Mouse (Mus musculus) ovary, postnatal 10 days (tissue): ENCODE data around the gene Nop16.
A peak's percentile ranks its signal among the peaks of the same experiment; 100 is the strongest.
"Not testable (repeated sequence)": the region's sequence is repeated elsewhere in the genome, so short reads cannot be mapped to it uniquely, and the experiment has no call there.

ENCODE experiments used
- DNase-seq: peaks from one replicate; pipeline ENCODE4 v3.0.0; 2022; ENCODE audit warnings: low spot score

Gene Nop16

DNA sequence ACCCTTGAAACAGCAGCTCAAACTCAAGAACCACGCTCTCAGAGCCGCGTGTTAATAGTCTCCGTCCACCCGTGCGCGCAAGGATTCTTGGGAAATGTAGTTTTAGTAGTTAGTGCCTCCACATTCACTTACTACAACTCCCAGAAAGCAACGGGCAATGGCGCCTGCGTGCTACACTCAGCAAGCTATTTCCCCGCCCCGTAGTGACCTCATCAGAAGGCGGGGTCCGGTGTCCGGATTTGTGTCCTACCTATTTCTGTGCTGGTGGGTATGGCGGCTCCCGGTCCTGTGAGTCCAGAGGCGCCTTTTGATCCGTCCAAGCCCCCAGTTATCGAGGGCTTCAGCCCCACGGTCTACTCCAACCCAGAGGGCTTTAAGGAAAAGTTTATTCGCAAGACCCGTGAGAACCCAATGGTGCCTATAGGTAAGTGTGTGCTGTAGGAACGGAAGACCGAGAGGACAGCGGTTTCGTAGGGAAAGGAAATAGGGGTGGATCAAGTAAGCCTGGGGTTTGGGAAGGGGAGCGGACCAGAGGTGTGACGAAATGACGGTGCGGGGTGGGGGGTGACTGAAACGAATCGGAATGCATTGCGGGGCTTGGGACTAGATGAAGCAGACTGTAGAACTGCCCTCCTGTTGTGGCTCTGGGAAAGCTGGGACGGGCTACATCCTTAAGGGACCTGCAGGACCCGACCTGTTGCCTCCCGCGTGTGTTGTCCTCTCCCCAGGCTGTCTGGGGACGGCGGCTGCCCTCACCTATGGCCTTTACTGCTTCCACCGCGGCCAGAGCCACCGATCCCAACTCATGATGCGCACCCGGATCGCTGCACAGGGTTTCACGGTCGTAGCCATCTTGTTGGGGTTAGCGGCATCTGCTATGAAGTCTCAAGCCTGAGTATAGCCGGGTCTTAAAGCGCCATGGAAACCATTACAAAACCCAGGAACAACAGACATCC lies at the start of gene Nop16, which contains the start of gene Higd2a:
TSS of gene Nop16 (minus strand) at position 95 of the 956 bp plus-strand sequence.
TSS of gene Higd2a (plus strand) at position 212 of the 956 bp plus-strand sequence.
- DNase-seq, result peak; percentile 74

DNA sequence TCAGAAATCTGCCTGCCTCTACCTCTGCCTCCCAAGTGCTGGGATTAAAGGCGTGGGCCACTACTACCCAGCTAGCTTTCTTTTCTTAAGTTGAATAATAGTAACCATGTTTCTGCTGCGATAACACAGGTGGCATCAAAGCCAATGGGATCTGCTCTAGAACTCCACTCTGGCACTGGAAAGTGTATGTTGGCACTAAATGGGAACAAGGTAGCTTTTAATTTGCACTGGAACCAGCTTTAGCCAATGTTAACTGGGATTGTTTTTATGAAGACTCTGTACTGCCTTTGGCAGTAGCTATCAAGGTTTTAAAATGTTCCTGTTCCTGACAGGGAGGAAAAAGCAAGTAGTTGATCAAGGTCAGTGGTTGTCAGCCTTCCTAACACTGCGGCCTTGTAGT lies 45.1 kb upstream of the Nop16 start:
- DNase-seq, result no peak

DNA sequence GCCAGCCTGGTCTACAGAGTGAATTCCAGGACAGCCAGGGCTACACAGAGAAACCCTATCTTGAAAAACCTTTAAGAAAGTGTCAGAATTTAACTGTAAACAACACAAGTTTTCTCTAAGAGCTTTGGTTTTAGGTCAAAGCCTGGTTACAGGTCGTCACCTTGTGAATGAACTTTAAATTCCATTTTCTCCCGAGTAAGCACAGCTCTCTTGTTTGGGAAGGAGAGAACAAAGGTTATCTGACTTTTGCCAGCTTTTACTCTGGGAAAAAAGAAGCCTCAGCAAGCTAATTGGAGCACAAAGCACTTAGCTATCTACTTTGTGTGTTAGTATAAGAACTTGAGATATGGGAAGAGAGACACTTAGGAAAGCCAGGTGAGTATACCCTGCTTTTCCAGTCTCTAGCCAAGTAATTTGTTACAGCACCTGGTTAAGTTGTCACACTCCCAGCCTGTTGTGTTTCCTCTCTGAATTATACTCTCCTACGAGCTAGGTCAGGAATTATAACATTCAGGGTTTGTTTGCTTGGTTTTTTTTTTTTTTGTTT lies 42.9 kb upstream of the Nop16 start:
- no peak for DNase-seq

DNA sequence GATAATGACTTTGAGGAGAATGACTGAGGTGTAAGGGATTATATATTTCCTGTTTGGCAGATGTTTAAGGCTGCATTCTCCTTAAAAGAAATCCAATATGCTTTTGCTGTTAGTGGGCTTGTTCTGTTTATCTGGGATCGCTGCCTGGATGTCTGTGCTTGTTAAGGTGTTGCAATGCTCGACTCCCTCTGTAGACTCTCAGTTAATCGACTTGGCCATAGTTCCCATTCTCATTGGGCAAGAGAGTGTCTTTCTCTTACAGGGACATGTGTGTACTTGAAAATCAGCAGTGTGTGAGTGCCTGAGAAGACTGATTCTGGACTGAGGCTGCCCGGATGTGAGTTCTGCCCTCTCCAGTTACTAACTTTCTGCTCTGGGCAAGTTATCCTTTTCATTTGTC lies 39.2 kb upstream of the Nop16 start:
- DNase-seq, result no peak

DNA sequence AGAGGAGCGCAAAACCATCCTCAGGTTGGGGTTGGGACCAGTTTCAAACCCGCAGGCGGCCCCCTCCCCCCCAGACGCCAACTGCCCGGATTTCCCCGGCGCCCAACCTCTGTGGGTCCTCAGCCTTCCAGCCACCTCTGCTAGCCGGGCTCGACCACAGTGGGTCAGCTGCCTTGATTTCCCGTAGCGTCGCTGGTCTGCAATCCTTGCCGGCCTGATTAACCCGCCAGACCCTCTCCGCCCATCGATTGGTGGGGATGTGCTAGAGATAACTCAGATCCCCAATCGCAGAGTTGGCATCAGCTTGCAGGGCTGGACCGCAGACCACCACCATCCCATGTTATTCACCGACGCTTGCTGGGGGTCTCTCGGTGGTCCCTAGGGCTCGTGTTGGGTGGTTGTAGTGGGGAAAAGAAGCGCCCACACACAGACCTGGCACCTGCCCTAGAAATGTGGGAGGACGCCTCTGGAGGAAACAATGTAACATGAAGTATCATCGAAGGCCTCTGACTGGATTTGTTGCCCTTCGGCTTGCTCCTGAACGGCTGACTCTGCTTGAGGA lies 32.2 kb upstream of the Nop16 start:
- no peak for DNase-seq

DNA sequence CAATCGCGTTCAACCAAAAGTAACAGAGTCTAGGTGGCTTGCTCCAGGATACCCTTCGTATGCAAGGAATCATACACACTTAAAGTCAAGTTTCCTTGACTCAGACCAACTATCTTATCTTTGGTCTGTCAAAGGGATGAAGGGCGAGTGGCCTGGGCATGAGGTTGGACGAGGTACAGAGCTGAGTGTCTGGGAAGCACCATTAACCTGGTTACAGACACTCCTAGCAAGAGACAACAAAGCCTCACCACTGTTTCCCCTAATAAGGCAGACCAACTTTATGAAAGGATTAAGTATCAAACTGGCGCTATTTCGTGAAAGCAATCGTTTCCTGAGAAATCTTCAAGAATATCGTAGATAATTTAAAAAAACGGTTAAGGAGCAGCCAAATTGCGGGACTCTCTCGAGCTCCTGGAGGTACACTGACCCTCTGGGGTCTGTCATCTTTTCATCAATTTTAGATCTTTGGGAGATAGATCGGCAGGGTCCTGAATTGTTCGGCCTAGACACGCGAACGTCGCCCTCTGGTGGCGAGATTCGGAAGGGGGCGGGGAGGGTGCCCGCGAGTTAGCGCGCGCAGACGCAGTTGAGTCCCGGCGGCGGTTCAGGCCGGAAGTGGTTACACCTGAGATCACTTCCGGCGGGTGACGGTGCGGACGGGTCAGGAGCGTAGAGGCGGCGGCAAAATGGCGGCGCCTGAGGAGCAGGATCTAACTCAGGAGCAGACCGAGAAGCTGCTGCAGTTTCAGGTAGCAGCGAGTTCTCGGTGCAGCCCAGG lies 31.5 kb upstream of the Nop16 start, which contains the start of gene Faf2:
TSS of gene Faf2 (plus strand) at position 630 of the 778 bp plus-strand sequence.
- peak; percentile 98 for DNase-seq

DNA sequence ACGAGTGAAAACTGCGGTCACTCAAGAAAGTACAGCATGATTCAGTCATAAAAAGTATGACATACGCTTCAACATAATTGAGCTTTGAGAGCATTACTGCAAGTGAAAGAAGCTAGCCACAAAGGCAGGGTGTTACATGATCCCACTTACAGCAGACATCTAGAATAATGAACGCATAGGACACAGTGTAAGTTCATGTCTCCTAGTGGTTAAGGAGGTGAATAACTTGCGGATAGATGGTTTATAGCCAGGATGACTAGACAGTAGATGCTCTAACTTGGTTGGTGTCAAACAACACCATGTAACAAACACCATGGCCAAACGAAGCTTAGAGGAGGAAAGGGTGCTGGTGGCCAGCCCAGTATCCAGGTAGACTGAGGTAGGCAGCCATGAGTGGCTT lies 27.1 kb upstream of the Nop16 start:
- no peak for DNase-seq

DNA sequence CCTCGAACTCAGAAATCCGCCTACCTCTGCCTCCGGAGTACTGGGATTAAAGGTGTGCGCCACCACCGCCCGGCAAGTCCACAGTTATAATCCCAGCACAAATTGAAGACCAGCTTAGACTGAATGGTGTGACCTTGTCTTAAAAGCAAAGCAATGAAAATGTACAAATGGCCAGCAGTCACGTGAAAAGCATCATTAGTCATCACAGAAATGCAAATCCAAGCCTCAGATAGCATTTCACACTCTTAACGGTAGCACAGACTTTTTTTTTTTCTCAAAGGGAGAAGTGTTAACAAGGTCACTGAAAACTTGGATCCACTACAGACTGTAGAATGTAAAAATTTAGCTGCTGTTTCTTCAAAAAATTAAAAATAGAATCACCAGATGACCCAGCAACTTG lies 26.4 kb upstream of the Nop16 start:
- no peak for DNase-seq

DNA sequence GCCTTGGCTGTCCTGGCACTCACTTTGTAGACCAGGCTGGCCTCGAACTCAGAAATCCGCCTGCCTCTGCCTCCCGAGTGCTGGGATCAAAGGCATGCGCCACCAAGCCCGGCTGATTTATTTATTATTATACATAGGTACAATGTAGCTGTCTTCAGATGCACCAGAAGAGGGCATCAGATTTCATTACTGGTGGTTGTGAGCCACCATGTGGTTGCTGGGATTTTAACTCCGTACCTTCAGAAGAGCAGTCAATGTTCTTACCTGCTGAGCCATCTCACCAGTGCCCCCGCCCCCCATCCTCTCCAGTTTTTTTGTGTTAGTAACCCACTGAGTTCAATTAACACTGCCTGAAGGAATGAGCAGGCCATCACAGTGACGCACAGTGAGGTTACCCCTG lies 23.3 kb upstream of the Nop16 start:
- DNase-seq, result not testable (repeated sequence)

DNA sequence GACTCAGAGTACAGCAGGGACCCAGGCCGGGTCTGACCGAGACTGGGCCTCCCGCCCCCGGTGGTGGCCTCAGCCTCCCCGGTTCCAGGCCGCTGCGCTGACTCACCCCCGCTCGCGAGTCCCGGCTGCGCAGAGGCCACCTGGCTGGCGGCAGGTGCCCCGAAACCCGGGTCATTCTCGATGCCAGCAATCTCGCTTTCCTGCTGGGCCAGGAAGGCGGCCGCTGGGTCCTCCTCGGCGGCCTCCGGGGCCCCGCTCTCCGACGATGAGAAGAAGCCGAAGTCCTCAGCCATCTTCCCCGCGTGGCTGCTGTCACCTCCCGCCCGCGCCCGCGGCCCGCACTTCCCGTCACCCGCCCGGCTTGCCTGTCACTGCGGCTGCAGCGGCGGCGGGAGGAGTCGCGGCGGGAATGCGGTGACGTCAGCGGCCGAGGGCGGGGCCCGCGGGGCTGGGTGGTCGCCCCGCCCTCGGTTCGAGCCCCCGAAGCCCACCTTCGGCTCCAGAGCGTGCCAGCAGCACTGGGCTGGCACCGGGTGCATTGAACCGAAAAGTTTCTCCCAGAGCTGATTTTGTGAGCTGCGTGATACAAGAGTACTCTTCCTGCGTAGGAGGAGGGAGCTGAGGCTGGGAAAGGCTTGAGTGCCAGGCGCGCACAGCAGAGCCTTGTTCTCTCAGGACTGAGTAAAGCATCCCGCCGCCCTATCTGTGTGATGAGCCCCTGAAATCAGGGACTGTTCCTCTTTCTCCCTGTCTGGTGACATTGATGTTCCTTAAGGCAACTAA lies 21.3 kb upstream of the Nop16 start, which contains the start of gene Cltb:
TSS of gene Cltb (minus strand) at position 373 of the 783 bp plus-strand sequence.
- peak; percentile 74 for DNase-seq

DNA sequence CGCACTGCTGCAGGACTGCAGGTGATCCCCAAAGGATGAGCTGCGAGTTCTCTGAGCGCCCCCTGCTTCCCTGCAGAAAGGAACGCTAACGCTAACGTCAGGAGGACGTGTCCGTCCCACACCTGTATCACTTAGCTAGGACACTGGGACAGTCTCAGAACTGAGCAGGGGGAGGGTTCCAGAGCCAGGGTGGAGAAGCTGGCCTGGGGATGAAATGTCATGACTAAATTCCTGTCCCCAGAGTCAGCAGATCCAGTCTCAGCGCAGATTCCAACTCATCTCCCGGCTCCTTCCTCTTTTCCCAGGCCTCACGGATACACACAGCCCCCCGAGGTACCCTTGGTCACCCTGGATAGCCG lies 20.7 kb upstream of the Nop16 start:
- DNase-seq, result no peak

DNA sequence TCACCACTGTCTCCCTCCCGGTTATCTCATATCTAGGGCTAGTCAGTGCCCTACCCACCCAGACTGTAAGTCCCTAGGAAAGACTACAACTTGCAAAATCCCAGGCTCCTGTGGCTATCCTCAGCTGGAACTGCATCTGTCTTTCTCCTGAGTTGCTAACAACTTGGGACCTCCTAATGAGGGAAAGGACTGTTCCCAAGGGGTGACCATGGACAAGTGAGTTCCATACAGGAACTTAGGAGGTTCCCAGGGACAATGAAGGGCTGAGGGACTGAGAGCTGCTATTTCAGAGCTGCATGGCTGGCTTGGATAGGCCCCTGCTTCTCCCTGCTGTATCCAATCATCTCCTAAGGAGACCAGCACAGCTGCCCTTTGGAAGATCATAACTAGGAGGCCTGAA lies 19.4 kb upstream of the Nop16 start:
- no peak for DNase-seq

DNA sequence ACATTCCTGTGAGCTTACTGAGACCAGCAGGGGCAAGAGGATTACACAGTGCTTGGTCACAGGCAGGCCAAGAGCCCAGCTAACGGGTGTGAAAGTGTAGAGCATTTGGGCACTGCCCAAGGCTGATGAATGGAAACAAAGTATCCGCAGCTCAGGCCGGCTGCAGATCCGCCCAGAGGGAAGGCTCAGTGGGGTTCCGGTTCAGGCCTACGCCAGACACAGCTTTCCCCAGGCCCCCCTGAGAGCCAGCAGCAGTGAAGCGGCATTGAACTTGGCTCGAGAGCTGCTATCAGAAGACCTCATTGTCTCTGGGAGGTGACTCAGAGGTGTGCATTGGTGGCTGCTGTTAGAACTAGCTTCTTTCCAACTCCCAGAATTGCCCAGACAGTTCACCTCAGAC lies 18.8 kb upstream of the Nop16 start:
- DNase-seq, result no peak

DNA sequence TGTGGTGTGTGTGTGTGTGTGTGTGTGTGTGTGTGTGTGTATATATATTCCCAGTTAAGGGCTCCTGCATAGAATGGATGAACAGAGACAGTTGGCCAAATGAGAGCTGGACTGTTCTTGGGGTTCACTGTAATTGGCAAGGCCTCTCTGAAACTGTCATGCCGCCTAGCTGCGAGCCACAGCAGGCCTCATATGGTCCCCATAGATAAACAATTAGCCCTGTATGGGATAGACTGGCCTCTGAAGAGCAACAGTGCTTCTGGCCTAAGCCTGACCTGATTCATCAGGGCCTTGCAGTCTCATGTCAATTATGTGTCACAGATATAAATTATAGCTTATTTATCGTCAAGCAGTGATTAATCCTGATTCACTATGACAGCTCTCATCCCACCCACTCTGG lies 18.1 kb upstream of the Nop16 start:
- no peak for DNase-seq

DNA sequence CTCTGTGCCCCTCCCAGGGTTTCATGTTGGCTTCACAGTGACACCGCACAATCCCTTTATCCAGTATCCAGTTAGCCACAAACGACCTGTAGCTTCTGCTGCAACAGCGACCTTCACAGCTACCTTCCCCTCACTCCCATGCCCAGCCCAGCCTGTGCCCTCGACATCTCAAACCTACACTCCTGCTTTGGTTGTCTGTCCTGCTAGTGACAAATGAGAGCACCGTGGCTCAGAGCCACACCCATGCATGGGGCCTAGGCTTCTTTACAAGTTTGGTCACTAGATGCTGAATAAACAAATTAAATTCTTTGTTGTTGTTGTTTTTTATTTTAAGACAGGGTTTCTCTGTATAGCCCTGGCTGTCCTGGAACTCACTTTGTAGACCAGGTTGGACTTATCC lies 17.3 kb upstream of the Nop16 start:
- no peak for DNase-seq

DNA sequence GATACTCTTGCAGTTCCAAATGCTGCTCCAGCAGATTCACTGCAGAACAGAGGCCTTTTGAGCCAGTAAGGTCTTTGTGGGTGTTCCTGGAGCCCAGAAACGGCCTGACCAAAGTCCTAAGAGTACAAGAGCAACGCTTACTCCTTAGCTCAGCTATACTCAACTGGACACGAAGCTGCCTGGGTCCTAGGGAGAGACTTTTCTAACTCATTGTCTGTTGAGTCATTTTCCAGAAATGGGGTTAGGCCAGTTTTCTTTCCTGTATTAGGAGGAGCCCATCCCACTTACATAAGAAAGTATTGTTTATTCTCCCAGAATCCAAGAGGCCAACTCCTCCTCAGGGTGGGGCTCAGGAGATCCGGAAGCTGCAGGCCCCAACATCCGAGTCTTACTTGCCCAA lies 15.5 kb upstream of the Nop16 start:
- no peak for DNase-seq

DNA sequence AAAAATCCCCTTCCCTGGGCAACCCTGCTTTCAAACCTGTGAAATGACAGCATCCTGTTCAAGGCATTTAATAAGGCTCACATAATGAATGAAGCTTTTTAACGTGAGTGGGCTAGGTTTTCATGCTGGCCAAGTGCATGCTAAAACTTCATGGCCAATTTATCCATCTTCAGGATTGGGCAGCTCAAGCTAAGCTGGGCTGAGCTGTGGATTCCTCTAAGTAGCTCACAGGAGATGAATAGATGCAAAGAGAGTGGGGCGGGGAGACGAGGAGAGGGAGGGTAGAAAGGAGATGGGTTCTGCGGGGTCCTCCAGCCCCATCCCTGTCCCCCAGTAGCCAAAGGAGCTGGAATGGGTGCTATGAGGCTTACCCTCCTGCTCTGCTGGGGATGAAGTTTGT lies 14.3 kb upstream of the Nop16 start:
- no peak for DNase-seq

DNA sequence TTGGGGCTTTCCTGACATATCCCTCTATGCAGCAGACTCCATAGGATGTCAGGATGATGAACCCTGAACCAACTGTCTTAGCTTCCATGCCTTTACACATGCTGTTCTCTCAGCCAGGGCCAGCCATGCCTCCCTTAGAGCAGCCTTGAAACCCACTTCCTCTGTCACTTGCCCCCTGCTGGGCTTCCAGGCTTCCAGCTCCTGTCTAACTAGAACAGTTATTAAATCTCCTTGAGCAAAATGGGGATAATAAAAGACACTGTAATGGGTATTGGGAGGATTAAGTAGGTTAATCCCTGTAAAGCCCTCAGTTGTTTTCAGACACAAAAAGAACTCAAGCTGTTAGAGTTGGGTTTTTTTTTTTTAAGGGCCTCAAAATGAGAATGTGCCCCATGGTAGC lies 13.6 kb upstream of the Nop16 start:
- DNase-seq, result no peak

DNA sequence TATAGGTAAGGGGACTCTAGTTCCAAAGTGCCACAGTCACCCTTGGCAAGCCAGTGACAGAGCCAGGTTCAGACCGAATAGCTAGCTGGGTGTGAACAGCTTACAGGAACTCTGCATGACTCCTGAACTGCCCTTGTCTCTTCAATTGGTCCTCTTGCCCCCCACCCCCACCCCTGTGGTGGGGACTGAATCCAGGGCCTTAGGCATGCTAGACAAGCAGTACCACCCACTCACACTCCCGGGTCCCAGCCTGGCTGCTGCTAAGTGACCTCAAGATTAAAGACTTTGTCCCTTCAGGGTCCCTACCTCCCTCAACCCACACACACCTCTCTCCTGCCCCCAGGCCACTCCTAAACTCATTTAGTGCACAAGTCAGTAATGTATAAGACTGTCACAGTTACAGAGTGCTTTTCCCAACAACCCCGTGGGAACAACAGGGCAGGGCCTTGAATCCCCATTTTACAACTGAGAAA lies 12.8 kb upstream of the Nop16 start:
- no peak for DNase-seq

DNA sequence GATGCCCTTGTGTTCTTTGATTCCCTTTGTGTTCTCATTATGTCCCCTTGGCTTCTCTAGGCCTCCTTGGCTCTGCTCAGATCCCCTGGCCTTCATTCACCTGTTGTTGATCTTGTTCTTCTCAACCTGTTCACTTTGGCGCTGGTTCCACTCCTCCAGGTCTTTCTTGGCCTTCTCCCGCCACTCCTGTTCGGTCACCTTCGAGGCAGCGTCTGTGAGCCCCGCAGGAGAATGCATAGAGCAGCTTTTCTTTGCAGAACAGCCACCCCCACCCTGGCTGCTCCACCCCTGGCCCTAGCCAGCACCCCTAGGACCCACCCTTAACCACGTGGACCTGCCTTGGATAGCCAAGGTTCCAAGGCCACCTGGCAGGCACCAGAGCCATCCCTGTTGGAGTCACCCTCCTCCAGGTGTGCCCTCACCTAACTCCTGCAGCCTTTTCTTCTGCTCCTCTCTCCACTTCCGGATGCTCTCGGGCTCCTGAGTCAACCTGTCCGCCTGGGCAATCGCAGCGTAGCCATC lies 8.8 kb upstream of the Nop16 start:
- no peak for DNase-seq

DNA sequence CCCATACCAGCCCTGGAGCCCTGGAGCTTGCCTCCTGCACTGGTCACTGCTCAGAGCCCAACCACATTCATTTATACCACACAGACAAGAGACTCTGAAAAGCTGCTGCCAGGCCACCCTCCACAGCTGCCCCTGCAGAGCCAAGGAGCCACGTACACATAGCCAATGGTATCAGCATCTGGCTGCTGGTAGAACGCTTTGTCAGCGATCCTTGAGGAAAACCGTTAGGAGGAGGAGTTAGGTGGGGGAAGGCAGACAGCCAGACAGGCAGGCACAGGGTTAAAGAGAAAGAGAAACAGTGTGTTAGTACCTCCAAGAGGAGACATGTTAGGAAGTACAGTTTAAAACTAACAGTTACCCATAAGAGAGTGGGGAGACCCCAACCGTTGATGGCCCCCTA lies 7.0 kb upstream of the Nop16 start:
- DNase-seq, result no peak
